Mouse (Mus musculus) urinary bladder, postnatal 14 days (tissue): ENCODE measurements around the gene Itga5.

Experiments used
- DNase-seq: peaks from one replicate; pipeline ENCODE4 v3.0.0; 2021; ENCODE audit warnings: low spot score

The Itga5 gene

GRCm38 (mm10) chr15:103340786-103341185 is 25.8 kb downstream of the Itga5 start:
- peak; percentile 54 for DNase-seq

DNA sequence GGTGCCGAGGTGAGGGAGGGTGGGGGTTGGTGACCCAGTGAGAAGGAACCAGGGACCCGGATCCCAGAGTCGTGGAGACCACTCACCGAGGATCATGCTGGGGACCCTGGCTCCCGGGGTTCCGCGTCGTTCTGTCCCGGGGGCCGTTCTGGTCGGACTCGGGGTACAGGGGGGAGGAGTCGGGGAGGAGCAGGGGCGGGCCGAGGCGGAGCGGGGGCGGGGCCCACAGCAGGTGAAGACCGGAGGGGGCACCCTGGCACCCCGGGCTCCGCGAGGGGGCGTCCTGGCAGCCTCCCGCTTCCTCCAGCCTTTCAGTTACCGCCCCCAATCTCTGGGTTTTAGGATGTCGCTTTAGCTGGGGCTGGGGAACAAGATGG is 26.6 kb downstream of the Itga5 start, which contains the start of gene Zfp385a:
TSS of gene Zfp385a (minus strand) at position 133 of the 377 bp plus-strand sequence.
- DNase-seq: peak; percentile 57

- peak; percentile 62 for DNase-seq
These were observed 27.2 kb downstream of the Itga5 start for GRCm38 (mm10) chr15:103339166-103339960.

- no peak for DNase-seq
These were observed 27.8 kb downstream of the Itga5 start for GRCm38 (mm10) chr15:103338829-103339165.

- DNase-seq: no peak
These were observed 29.4 kb downstream of the Itga5 start for GRCm38 (mm10) chr15:103336996-103337667.

DNA sequence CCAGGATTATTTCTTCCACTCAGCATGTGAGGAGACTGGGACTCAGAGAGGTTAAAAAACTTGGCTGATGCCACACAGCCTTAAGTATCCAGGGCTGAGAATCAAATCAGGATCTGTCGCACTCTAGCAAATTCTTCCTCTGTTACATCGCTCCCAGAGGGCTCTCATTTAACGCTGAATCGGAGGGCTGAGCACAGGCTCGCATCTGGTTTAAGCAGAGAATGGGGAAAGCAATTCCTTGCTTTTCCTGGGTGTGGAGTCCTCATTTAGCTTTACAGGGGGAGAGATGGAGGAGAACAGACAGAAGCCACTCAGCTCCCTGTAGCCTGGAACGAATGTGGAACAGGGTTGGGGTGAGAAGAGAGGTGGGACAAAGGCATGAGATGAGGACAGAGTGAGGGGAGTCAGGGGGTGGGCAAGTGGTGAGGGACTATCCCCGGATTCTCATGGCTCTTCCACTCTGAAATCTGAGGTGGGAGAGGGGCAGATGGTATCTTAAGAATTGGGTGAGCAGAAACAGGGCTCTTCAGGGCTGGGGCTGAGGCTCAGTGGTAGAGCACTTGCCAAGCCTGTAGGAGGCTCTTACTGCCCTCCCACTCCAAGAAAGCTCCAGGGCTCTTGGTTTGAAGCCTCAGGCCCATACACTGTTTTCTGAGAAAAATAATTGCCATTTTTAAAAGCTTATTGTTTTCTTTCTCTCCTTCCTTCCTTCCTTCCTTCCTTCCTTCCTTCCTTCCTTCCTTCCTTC is 30.9 kb downstream of the Itga5 start:
- DNase-seq: no peak

DNA sequence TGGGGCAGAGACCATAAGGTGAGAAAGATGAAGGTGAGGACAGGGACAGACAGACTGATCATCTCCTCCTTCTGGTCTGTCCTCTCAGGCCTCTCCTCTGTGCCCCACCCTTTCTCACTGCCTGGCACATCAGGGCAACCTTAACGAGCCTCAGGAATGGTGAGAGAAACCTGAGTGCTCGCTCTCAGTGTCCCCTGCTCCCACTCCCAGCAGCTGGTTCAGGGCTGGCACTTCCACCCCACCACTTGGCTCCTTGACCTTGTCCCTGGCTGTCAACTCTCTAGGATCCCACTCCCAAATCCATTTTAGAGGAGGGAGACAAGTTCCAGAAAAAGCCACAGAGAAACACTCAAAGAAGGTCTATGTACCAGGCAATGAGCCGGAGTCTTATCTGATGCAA is 31.5 kb downstream of the Itga5 start:
- no peak for DNase-seq

DNA sequence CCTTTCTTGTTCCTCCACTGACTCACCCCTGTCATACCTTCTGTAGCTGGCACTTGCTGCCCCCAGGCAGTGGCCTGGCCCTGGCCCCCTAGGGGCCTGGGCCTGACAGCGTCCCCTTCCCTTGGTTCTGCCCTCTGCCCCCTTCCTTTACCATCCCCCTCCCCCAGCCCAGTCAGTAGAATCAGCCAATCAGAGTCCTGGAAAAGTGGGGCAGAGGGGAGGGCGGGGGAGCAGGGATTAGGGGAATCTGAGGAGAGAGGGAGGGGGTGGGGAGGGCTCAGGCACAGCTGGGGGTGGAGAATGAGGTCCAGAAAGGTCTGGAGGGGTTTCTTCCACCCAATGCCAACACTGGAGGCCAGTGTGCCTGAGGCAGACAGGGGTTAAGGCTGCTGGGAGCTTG is 32.4 kb downstream of the Itga5 start:
- no peak for DNase-seq

DNA sequence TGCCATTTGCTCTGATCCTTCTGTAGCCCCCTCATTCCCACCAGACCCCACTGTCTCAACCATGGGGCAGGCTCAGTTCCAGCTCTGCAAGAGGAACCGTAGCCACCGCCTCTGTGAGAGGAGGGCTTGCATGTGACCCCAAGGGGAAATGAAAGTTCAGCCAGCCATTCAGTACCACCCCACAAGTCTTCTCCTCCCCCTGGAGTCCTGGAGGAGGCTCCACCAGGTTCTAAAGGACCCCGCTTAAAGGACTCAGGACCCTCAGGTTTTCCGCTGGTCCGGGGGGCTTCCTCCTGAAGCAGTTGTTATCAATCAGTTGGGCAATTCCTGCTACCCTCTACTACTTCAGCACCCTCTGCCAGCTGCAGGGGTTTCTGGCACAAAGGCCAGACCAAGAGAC is 32.8 kb downstream of the Itga5 start:
- DNase-seq: no peak

DNA sequence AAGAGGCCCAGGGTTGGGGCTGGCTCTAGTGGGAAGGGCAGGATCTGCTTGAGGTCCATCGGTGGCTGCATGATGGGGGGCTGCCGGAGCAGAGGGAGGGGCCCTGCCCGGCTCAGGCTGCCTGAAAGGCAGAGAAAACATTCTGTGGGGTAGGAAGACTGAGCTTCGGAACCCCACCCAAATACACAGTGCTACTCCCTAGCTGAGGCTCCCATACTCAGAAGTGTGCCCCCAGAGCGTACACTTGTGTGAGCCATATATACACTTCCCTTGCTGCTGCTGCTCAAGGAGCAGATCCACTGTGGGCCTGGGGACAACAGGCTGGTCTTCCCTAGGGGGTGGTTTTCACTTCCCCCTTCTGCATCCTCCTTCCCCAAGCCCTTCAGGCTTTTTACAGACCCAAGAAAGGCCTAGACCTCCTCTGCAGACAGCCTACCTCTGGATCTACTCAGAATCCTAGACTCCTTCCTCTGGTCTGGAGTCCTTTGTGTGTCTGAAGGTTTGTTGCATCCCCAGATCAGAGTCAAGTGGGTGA is 33.4 kb downstream of the Itga5 start:
- DNase-seq: no peak

GRCm38 (mm10) chr15:103323455-103324247 is 42.9 kb downstream of the Itga5 start:
- DNase-seq: peak; percentile 91

- peak; percentile 55 for DNase-seq
These were observed 43.5 kb downstream of the Itga5 start for GRCm38 (mm10) chr15:103323070-103323454.

DNA sequence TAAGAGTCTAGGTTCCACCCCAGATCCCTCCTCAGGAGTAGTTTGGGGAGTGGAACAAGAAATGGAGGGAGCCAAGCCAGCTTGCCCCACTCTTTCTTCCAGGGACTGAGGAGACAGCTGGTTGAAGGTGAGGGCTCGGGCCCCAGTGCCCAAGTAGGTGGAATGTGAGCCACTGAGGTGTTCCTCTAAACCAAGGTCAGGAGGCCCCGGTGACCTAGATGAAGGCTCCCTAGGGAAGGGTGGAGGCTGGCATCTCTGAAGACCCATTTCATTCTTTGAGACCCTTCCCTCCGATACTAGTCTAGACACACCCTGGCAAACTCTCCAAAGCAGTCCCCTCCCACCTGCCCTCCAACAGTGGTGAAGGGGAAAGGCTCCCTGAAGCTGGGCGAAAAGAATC is 44.2 kb downstream of the Itga5 start:
- no peak for DNase-seq

DNA sequence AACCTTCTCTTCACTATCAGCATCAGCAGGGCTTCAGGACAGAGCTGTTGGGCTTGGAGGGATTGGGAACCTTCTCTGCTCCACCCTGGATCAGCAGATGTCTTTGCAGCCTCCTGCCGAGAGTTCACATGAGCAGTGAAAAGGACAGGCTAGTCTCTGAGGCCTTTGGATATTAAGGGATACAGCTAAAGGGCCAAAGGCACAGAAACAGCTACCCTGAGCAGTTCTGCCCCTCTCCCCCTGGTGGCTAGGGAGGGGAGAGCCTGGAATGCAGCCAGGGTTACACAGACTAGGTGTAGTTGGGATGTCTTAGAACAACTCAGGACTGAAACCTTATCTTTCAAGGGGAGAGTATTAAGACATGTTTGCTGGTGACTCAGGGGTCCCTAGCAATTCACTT is 45.5 kb downstream of the Itga5 start:
- no peak for DNase-seq

GRCm38 (mm10) chr15:103318201-103318816 is 48.3 kb downstream of the Itga5 start:
- no peak for DNase-seq

DNA sequence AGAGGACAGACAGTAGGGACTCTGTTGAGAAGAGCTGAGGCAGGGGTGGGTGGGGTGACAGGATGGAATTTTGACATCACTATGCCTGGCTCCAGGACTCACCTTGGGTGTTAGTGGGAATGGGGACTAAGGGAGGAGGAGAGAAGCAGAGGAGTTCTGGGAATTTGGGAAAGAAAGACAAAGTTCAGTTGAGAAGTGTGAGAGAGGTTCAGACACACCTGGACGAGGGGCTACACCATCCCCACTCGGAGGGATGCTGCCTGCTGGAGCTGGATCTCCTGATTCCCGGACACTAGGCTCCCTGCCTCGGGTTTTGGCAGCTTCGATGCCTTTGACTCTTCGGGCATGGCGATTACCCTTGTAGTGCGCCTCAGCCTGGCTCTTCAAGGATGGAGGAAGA is 48.8 kb downstream of the Itga5 start:
- DNase-seq: no peak

DNA sequence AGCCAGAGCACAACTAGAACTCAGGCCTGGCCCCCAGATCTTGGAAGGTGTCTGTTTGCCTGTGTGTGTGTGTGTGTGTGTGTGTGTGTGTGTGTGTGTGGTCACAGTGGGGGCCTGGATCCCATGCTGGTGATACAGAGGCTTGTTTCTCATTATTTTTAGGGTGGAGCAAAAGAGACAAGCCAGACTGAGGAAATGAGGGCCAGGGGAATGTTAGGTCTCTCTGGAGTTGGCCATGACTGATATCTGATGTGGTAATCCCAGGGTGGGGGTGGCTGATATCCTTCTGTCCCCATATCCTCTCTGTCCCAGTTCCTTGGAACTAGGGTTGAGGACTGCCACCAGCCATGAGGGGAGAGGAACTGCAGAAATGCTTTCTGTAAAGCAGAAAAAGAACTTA is 49.4 kb downstream of the Itga5 start:
- no peak for DNase-seq

DNA sequence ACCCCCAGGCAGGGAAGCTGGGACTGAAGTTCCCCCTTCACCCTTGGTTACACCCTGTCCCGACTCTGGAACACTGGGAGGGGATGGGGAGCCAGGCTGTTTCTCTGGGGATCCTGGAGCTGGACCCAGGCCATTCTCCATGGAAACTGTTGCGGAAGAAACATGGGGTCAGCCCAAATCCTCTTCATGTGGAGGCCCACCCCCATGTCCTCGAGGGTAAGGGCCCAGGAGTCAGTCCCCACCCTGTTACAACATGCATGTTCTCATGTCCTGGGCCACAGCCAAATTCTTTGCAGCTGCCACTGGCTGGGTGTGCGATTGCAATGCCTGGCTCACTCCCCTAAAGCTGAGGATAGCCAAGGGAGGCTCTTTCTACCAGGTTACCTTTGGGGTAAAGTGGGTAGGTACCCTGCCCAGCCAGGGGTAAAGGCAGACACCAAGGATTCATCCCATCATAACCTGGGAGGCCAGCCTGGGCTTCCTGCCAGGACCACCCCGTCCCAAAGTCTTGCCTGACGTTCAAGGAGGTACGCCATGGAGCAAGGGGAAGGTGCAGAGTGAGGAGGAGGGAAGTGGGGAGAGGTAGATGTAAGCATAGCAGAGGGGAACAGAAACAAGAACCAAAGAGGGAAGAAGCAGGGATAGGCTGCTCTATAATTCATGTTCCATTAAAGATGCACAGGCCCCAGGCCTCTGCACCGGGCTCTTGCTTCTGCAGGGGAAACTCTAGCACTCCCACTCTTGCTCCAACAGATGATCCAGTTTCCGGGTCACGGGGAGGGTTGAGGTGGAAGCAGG is 50.4 kb downstream of the Itga5 start:
- peak; percentile 62 for DNase-seq

- DNase-seq: peak; percentile 80
These were observed 51.5 kb downstream of the Itga5 start for GRCm38 (mm10) chr15:103315011-103315502.

GRCm38 (mm10) chr15:103314181-103314580 is 52.4 kb downstream of the Itga5 start:
- no peak for DNase-seq
